Mouse (Mus musculus) forebrain, embryonic 12.5 days (tissue): ENCODE measurements around the gene Pi4k2a. TPM values are rescaled to one million over a fixed set of nuclear protein-coding genes. Genes with fewer than 3 reads are reported as not detected.

Experiments
- ATAC-seq: fragments of 200-750 bp; cut with Nextera tagmentation; 2 replicates; pipeline ENCODE4 v1.8.0; 2017; ENCODE audit warnings: moderate TSS enrichment; ENCODE audit not compliant: low FRiP score
- H3K27ac ChIP-seq: fragments of 300-500 bp; sonication (generic); 2 replicates; pipeline ENCODE4 v1.5.1; 2016; ENCODE audit warnings: mild to moderate bottlenecking
- H3K27me3 ChIP-seq: fragments of 300-500 bp; sonication (generic); 2 replicates; pipeline ENCODE4 v1.6.1; 2016; ENCODE audit warnings: mild to moderate bottlenecking
- H3K36me3 ChIP-seq: fragments of 300-500 bp; sonication (generic); replicated peaks from 2 replicates; pipeline ENCODE4 v1.6.1; 2016; ENCODE audit warnings: mild to moderate bottlenecking
- H3K4me1 ChIP-seq: fragments of 300-500 bp; sonication (generic); 2 replicates; pipeline ENCODE4 v1.6.1; 2016
- H3K4me2 ChIP-seq: fragments of 300-500 bp; sonication (generic); 2 replicates; pipeline ENCODE4 v1.6.1; 2016; ENCODE audit warnings: mild to moderate bottlenecking, moderate library complexity
- H3K4me3 ChIP-seq: fragments of 300-500 bp; sonication (generic); replicated peaks from 2 replicates; pipeline ENCODE4 v1.5.1; 2016; ENCODE audit warnings: mild to moderate bottlenecking
- H3K9ac ChIP-seq: fragments of 300-500 bp; sonication (generic); 2 replicates; pipeline ENCODE4 v1.6.1; 2016; ENCODE audit warnings: mild to moderate bottlenecking
- H3K9me3 ChIP-seq: fragments of 300-500 bp; sonication (generic); 2 replicates; pipeline ENCODE4 v1.6.1; 2016
- WGBS: fragments of 180-500 bp; shearing (Covaris S2); methylation state at CpG from one replicate; pipeline ENCODE4 v1.1.7; 2016; 5-methylcytosine and 5-hydroxymethylcytosine counted together
- polyA plus RNA-seq: library from polyadenylated mRNA; unstranded; fragments of >200 nt; fragmentation: Nextera tagmentation; extraction: Ambion mirVana; gene quantifications from 2 replicates; pipeline ENCODE4 v1.2.1, GENCODE M21; 2016

The Pi4k2a gene
- polyA plus RNA-seq, 1 experiment from 2014 or later = 32.0 TPM

DNA sequence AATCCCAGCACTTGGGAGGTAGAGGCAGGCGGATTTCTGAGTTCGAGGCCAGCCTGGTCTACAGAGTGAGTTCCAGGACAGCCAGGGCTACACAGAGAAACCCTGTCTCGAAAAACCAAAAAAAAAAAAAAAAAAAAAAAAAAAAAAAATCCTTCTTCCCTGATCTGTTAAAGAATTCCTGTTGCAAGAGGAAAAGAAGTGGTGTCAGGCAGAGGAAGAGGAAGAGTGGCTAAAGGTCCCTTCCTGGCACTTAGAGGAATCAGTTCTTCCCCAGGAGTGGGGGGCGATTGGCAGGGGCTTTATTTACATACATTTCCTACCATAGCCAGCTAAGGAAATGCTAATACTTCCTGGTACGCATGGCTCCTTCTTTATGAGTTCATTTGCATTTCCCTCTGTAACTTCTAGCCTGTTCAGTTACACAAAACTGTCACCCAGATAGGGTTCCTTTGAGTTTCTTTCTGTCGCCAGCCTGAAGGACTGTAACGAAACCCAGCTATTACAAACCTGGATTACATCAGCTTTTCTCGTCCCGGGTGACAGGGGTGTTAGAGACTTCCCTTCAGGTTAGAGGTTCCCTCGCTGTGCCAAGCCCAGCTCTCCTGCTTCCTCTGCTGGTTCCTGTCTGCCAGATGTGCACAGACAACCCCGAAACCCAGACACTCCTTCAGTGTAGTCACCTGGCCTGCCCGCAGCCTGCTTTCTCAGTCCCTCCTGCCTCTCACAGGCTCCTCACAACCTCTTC is 67.4 kb downstream of the Pi4k2a start:
- H3K27me3 ChIP-seq = no peaks in the 10 kb centered on the region
- 74% methylated on average over 12 of the region's 12 CpGs for WGBS
- no peaks in the 10 kb centered on the region for H3K4me1 ChIP-seq
- ATAC-seq = no peak
- no peak overlapping the region for H3K4me3 ChIP-seq
- H3K4me2 ChIP-seq = no peak overlapping the region
- no peaks in the 10 kb centered on the region for H3K36me3 ChIP-seq
- H3K9me3 ChIP-seq = no peaks in the 10 kb centered on the region
- no peak overlapping the region for H3K27ac ChIP-seq
- H3K9ac ChIP-seq = no peak overlapping the region

DNA sequence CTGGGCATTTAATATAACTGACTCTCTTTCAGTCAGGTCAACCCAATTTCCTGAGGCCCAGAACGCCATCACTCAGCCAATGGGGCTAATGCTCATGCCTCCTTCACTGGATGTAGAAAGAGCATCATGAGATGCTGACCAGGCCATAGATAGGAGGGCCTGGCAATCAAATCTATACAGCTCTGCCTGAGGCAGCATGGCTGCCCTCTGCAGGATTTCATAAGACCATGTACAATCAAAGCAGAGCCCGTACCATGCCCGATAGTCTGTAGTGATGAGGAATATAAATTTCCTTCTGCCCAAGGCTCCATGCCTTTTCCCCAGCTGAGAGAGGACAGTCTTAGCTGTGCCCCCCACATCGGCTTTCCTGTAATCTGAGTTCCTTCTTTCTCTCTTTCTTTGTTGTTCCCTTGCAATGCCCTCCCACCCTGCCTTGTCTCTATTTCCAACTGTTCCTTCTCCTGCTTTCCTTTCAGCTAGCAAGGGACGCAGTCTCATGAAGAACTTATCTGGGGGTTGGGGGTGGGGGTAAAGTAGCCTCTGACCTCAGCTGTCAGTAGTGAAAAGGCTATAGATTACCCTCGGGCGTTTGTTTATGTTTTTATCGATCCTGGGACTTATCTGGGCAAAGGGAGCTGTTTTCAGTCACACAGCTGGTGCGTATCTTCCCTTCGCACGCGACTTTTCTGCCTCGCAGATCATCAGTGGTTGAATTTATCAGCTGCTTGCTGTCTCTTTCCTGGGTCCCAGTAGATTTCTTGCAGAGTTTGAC is 68.2 kb downstream of the Pi4k2a start:
- 69% methylated on average over 13 of the region's 13 CpGs for WGBS
- ATAC-seq = no peak
- Histone ChIP-seq H3K27ac (no peak overlapping the region), H3K4me3 (no peak overlapping the region), H3K4me2 (no peak overlapping the region), H3K36me3 (no peaks in the 10 kb centered on the region), H3K4me1 (no peaks in the 10 kb centered on the region), H3K9ac (no peak overlapping the region), H3K27me3 (no peaks in the 10 kb centered on the region), H3K9me3 (no peaks in the 10 kb centered on the region)

GRCm38 (mm10) chr19:42163764-42164163 is 73.5 kb downstream of the Pi4k2a start, which contains the start of gene Zfyve27:
TSS of gene Zfyve27 (plus strand) at chr19:42163951.
- H3K4me1 ChIP-seq = no peaks in the 10 kb centered on the region
- no peak within 1 kb of the TSS for H3K4me3 ChIP-seq
- H3K27me3 ChIP-seq = peaks cover 17% of the 10 kb centered on the region
- no peak for ATAC-seq
- no peaks in the 10 kb centered on the region for H3K36me3 ChIP-seq
- no peaks in the 10 kb centered on the region for H3K9me3 ChIP-seq
- H3K27ac ChIP-seq = no peak within 1 kb of the TSS
- H3K4me2 ChIP-seq = no peak within 1 kb of the TSS
- no peak within 1 kb of the TSS for H3K9ac ChIP-seq
- 81% methylated on average over 5 of the region's 5 CpGs for WGBS

DNA sequence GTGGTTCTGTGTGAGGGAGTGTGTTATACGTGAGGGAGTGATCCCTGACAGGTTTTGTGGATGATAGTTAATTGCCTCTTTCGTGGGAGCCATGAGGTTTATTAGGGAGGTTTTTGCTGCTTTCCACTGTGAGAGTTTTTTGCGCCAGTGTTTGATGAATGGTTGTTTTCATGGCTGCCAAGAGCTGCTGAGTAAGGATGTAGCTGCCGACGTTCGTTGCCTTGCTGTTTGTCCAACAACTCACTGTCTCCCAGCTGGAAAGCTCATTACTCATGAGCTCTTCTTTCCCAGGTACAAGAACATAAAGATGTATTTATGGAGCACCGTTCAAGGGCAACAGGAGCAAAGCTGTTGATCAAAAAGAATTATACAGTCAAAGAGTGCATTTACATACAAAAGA is 73.9 kb downstream of the Pi4k2a start:
- peaks cover 22% of the 10 kb centered on the region for H3K27me3 ChIP-seq
- no peak for ATAC-seq
- no peaks in the 10 kb centered on the region for H3K36me3 ChIP-seq
- no peak overlapping the region for H3K9ac ChIP-seq
- H3K4me1 ChIP-seq = no peaks in the 10 kb centered on the region
- no peak overlapping the region for H3K27ac ChIP-seq
- WGBS = 60% methylated on average over 7 of the region's 7 CpGs
- no peaks in the 10 kb centered on the region for H3K9me3 ChIP-seq
- no peak overlapping the region for H3K4me2 ChIP-seq
- H3K4me3 ChIP-seq = no peak overlapping the region

DNA sequence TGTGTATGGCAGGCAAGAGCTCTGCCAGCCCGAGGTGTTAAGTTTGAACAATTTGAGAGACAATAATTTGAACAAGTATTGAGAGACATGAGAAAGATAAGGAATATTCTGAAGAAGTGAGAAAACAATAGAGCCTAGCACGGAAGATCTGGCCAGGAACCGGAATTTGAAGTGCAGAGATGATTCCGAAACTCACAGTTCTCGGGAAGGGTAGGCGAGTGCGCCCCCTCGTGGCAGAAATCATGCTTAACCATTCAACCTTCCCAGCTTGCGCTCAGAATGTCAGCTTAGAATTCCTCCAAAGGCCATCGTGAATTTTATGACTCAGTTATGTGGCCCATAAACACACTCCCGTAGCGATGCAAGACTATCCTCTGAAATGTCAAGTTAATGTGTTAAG is 75.9 kb downstream of the Pi4k2a start:
- Histone ChIP-seq H3K27me3 (peaks cover 29% of the 10 kb centered on the region), H3K27ac (no peak overlapping the region), H3K4me2 (peak overlapping the region; percentile 38), H3K4me1 (peaks cover 4% of the 10 kb centered on the region), H3K4me3 (no peak overlapping the region), H3K9ac (peak overlapping the region; percentile 36; the same call in 1 of the 2 replicates), H3K9me3 (no peaks in the 10 kb centered on the region), H3K36me3 (no peaks in the 10 kb centered on the region)
- ATAC-seq = no peak
- 4% methylated on average over 12 of the region's 12 CpGs for WGBS

- no peak for ATAC-seq
- Histone ChIP-seq H3K27me3 (peaks cover 29% of the 10 kb centered on the region), H3K36me3 (no peaks in the 10 kb centered on the region), H3K4me3 (no peak overlapping the region), H3K9me3 (no peaks in the 10 kb centered on the region), H3K4me1 (peaks cover 10% of the 10 kb centered on the region), H3K27ac (no peak overlapping the region), H3K9ac (no peak overlapping the region), H3K4me2 (no peak overlapping the region)
- 54% methylated on average over 3 of the region's 3 CpGs for WGBS
Observed at GRCm38 (mm10) chr19:42166766-42167165, 76.5 kb downstream of the Pi4k2a start.

DNA sequence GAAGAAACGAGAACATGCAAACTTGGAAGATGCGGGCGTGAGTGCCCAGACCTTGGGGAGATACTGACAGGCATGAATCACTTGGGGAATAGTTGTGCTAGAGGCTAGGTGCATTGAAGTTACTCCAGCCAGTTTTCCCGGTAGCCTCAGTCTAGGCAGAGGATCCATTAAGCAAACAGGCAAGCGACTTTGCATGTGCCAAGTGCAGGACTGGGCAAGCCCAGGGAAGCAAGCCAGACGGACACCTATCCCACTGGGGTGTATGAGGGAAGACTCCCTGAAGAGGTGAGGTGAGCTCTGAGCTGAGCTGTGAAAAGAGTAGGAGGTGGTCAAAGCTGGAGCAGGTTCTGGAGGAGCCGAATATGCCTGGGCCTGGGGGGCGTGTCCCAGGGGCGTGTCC is 77.2 kb downstream of the Pi4k2a start:
- Histone ChIP-seq H3K4me2 (no peak overlapping the region), H3K4me3 (no peak overlapping the region), H3K9ac (no peak overlapping the region), H3K36me3 (no peaks in the 10 kb centered on the region), H3K9me3 (no peaks in the 10 kb centered on the region), H3K4me1 (peaks cover 13% of the 10 kb centered on the region), H3K27me3 (peaks cover 29% of the 10 kb centered on the region), H3K27ac (no peak overlapping the region)
- ATAC-seq = no peak
- WGBS = 68% methylated on average over 9 of the region's 9 CpGs

DNA sequence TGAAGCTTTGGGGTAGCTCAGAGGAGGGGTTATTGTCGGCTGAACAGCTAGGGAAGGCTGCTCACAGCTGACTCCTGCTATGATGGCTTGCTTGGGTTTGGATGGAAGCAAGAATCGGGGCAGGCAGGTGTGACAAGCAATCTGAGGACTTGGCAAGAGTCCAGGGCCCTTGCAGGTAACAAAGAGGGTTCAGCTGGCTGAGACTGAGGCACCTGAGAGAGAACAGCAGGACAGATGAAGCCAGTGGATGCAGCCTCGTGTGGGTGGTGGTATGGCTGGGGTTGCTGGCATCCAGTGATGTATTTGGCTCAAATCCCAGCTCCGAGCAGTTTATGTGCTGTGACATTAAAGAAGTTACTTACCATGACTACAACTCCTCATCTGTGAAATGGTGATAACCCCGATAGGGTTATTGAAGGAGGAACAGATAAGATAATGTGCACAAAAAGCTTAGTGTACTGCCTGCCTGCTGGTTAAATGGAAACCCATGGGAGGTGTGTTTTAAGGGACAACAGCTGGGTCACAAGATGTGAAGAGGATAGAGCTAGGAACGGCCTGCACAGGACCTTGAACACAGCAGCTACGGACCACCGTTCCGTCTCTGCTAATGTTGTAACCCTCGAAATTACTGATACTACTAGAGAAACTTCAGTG is 79.2 kb downstream of the Pi4k2a start:
- 80% methylated on average over 10 of the region's 10 CpGs for WGBS
- no peak overlapping the region for H3K27ac ChIP-seq
- ATAC-seq = no peak
- H3K4me1 ChIP-seq = peaks cover 13% of the 10 kb centered on the region
- peaks cover 29% of the 10 kb centered on the region for H3K27me3 ChIP-seq
- H3K36me3 ChIP-seq = no peaks in the 10 kb centered on the region
- no peak overlapping the region for H3K9ac ChIP-seq
- H3K4me3 ChIP-seq = no peak overlapping the region
- peak overlapping the region; percentile 89; the same call in 1 of the 2 replicates for H3K4me2 ChIP-seq
- no peaks in the 10 kb centered on the region for H3K9me3 ChIP-seq

- WGBS = 2% methylated on average over 54 of the region's 56 CpGs
- ATAC-seq = peak; percentile 94
- peak overlapping the region; percentile 56 for H3K27ac ChIP-seq
Observed at GRCm38 (mm10) chr19:42170025-42170969, 80.0 kb downstream of the Pi4k2a start.

More at GRCm38 (mm10) chr19:42170025-42170969, 80.0 kb downstream of the Pi4k2a start:
- Histone ChIP-seq H3K9ac (peak overlapping the region; percentile 84), H3K4me1 (peaks cover 13% of the 10 kb centered on the region), H3K9me3 (no peaks in the 10 kb centered on the region), H3K4me2 (peak overlapping the region; percentile 89), H3K36me3 (no peaks in the 10 kb centered on the region), H3K4me3 (peak overlapping the region; percentile 93), H3K27me3 (peaks cover 27% of the 10 kb centered on the region)
